Mouse (Mus musculus) gastrocnemius, postnatal 25 days (tissue): ENCODE results near the gene Iqch. TPM values are rescaled to one million over a fixed set of nuclear protein-coding genes. Genes with fewer than 3 reads are reported as not detected.
A peak's percentile ranks its signal among the peaks of the same experiment; 100 is the strongest.

Source experiments
- DNase-seq: peaks from one replicate; pipeline ENCODE4 v3.0.0; 2022
- long read RNA-seq, 2 experiments: library from polyadenylated mRNA; stranded (forward); transcript quantifications; one replicate each; pipeline ENCODE4 v2.0.0; 2021
- total RNA-seq, 2 experiments: library from RNA; stranded (reverse); gene quantifications; 1 replicate in 1 of 2; 2 replicates in 1 of 2; pipeline ENCODE4 v1.2.3; 2021

The Iqch gene
- total RNA-seq, result not detected
- long read RNA-seq, experiment 1, result 0 reads
- long read RNA-seq, experiment 2, result 0 reads

DNA sequence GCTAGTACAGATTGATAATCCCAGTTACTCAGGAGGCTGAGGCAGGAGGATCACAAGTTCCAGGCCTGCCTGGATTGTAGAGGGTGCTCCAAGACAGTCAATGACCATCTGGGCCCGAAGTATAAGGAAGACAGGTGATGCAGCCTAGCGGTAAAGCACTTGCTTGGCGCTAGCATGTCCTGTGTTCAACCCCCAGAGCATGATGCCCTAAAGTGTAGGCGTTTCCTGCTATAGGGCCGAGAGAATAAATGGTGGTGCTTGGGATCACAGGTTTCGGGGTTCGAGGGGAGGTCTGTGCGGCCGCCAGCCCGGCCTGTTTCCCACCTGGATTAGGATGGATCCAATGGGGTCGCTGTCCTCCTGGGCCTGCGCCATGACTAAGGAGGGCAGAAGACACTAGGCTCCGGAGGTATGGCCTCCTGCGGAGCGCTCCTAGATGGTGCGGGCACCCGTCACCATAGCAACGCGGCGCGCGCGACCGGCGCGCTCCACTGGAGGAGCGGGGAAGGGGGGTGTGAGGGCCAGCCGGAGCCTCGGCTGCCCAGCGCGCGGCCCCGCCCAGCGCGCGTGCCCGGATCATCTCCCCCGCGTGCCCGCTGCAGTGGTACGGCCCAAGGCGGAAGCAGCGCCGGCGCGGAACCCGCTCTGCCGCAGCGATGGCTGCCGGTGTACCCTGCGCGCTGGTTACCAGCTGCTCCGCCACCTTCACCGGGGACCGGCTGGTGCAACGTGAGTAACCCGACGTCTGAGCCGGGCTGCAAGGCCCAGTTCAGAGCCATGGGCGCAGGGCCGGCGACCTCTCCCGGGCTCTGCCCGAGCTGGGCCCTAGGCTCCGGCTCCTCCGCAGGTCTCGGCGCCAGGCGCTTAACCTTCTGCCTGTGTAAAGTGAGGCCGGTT, at the start of gene Iqch, which contains the start of gene Aagab:
Gene Iqch (minus strand): TSS at position 451 of the 897 bp plus-strand sequence.
Gene Aagab (plus strand): TSS at position 618 of the 897 bp plus-strand sequence.
- peak; percentile 96 for DNase-seq

DNA sequence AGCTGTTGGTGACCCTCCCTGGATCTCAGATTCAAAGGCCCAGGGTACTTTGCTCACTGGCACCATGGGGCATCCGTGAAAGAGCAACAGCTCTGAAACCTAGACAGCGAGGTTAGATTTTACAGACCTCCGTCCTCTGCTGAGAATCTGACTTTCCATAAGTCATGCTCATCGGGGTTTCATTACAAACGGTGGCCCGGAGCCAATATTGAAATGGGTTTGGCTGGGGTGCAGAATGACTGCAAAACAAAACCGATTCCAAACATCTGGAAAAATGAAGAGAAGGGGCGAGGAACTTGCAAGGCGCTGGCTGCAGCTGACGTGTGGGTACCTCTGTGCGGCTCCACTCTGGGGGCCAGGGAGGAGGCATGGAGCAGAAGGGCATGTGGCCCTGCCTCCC, 49.3 kb upstream of the Iqch start:
- peak; percentile 64 for DNase-seq

- DNase-seq, result peak; percentile 91
Observed at GRCm38 (mm10) chr9:63650905-63651304, 48.6 kb upstream of the Iqch start.

GRCm38 (mm10) chr9:63649841-63650545, 47.7 kb upstream of the Iqch start:
- no peak for DNase-seq

- no peak for DNase-seq
Observed at GRCm38 (mm10) chr9:63648520-63648918, 46.2 kb upstream of the Iqch start.

GRCm38 (mm10) chr9:63647581-63648519, 45.6 kb upstream of the Iqch start:
- no peak for DNase-seq

GRCm38 (mm10) chr9:63645084-63645483, 42.8 kb upstream of the Iqch start:
- DNase-seq, result no peak

GRCm38 (mm10) chr9:63644011-63644410, 41.7 kb upstream of the Iqch start:
- no peak for DNase-seq

- DNase-seq, result no peak
Observed at GRCm38 (mm10) chr9:63641983-63642646, 39.8 kb upstream of the Iqch start.

DNA sequence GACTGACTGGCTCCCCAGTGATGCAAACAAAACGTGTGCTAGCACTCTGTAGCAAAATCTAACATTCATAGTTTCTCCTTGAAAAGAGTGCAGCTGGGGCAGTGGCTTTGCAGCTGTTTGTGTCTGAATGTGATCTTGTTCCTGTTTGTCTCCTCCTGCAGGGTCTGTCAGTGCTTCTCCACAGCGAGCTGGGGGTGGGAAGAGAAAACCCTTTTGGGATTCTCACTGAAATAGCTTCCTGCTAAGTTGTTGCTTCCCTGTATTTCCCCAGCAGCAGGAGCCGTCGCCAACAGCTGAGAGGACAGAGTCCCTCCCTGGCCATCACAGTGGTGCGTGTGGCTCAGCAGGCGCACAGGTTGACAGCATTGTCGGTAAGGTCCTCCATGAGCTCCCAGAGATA, 33.8 kb upstream of the Iqch start:
- DNase-seq, result no peak

DNA sequence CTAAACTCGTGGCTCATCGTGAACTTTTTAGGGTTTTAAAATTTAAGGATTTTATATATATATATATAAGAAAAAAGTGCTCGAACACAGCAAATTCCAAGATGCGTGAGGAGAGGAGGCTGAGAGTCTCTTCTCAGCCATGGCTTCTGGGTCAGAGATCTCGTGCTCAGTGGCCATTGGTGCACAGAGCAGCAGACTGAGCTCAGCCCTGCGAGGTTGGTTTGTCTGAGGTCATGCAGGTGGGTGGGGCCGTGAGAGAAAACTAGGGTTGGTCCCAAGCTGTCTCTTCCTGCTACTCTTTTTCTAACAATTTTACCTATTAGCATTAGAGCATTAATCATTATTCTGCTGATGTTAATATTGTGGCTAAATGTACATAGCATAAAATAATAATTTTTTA, 31.0 kb upstream of the Iqch start:
- DNase-seq, result no peak

- no peak for DNase-seq
Observed at GRCm38 (mm10) chr9:63632924-63633323, 30.6 kb upstream of the Iqch start.

DNA sequence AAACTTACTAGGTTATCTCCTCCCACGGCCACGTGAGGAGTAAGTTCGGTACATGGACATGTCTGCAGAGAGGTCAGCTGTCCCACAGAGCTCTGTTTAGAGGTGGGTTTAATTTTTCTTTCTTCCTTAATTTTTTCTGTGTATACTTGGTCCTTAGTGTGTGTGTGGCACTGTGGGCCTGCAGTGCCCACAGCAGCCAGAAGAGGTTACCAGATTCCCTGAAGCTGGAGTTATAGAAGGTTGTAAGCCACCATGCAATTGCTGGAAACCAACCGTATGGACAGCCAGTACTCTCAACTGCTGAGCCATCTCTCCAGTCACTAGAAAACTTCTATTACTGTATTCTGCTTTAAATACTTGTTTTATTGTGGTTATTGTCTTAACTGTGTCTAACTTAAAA, 29.8 kb upstream of the Iqch start:
- no peak for DNase-seq

DNA sequence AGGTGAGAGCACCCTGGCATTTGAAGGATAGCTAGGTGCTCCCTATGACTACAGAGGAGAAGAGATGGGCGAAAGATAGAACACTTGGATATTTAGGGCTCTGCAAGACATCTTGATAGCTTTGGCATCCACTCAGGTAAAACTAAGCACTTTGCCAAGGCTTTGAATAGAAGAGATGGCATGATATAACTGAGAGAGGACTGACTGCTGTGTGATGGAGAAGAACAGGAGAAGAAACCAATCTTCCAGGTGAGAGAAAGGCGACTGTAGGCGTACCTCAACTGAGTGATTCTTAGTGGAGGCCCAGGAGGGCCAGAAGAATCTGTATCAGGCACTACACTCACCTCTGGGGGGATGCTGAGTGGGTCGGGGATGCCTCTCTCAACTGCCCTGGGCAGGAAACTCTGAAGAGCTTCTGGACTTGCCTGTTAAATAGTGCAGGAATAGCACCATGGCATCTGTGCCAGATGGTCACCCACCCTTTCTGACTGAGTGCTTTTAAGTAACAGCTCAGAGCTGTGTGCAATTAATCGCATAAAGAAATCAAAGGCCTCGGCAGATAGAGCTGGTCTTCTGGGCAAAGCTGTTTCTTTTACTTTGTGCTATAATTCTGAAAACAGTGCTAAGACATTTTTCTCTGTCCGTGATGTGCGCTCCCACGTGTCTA, 22.9 kb upstream of the Iqch start:
- no peak for DNase-seq

- no peak for DNase-seq
Observed at GRCm38 (mm10) chr9:63623895-63624569, 21.7 kb upstream of the Iqch start.

DNA sequence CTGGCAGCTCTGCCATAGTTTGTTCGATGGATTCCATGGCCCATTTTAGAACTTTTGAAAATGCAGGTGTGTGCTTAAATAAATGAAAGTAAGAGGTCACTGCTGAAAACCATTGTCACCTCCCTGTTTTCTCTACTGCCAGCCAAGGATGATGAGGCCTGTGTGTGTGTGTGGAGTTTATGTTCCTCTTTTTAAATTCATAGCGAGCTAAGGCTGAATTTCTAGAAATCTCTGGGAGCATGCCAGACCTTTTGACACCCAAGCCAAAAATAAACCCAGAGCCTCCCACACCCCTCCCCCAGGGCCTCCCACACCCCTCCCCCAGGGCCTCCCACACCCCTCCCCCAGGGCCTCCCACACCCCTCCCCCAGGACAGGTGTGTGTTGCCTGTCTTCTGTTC, 15.7 kb upstream of the Iqch start:
- DNase-seq, result no peak

- no peak for DNase-seq
Observed at GRCm38 (mm10) chr9:63614018-63614985, 12.0 kb upstream of the Iqch start.

DNA sequence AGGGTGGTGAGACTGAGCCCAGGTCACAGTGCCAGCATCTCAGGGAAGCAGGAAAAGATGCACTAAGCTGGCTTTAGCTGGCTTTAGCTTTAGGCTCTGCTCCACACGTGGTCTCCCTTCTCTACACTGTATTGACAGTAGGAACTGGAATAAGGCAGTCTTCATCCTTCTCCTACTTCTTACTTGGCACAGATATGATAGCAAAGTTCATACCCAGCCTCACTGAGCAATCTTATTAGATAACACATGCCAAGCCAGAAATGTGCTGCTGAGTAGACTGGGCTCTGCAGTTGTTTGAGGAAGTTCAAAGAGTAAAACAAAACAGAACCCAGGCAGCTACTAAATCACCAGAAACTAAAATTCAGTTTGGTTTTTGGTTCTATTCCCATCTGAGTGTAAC, 11.3 kb upstream of the Iqch start:
- DNase-seq, result no peak
